In genomic region chr7:128544566-128545262, GRCm38 (mm10) we compare ENCODE assay signal across 29 mouse cellular contexts. TPM values are rescaled to one million over a fixed set of nuclear protein-coding genes. Genes with fewer than 3 reads are reported as not detected.
A peak's percentile ranks its signal among the peaks of the same experiment; 100 is the strongest.
DNase-seq lines count a peak whose midpoint lies in the region; ATAC-seq and TF ChIP-seq lines count a peak whose summit lies in the region.
"Had no signal": no experiment of that assay in that cellular context is flagged by ENCODE, and none has a peak within 500 bp of the region (broad histone marks: within the 10 kb centered on the region; RNA-seq: fewer than 3 reads in every experiment).

No protein-coding gene starts in this region.

- peak overlapping the region; percentile 99; the same call in 1 of the 2 replicates for H3K27ac ChIP-seq in gastrocnemius, adult 2 months
- 0 out of 2 replicates have a peak overlapping the region, but pooled peaks have one; percentile 44 for H3K27ac ChIP-seq in heart, embryonic 16.5 days (ENCODE audit: low read length)
- 0 out of 2 replicates have a peak overlapping the region, but pooled peaks have one; percentile 32 for H3K27ac ChIP-seq in midbrain, embryonic 13.5 days
- no peak overlapping the region for H3K27ac ChIP-seq in midbrain, embryonic 14.5 days (replicated peaks; ENCODE audit: low read depth, low read length)
- H3K27ac ChIP-seq: hindbrain, embryonic 13.5 days; kidney, embryonic 15.5 days; liver, embryonic 12.5 days; neural tube, embryonic 13.5 days; stomach, postnatal 0 days had no signal

- H3K4me3 ChIP-seq in gastrocnemius, adult 2 months, result no peak overlapping the region
- H3K4me3 ChIP-seq in heart, embryonic 16.5 days (ENCODE audit: low read length), result no peak overlapping the region
- no peak overlapping the region for H3K4me3 ChIP-seq in midbrain, embryonic 13.5 days (replicated peaks)
- no peak overlapping the region for H3K4me3 ChIP-seq in midbrain, embryonic 14.5 days (replicated peaks; ENCODE audit: low read depth, low read length)
- H3K4me3 ChIP-seq: erythroblast, embryonic 14.5 days; hindbrain, embryonic 13.5 days; kidney, embryonic 15.5 days; liver, embryonic 12.5 days; megakaryocyte, embryonic 14.5 days; neural tube, embryonic 13.5 days had no signal

- no peak for ATAC-seq in heart, embryonic 16.5 days (replicated peaks; ENCODE audit: extremely low read depth, insufficient read depth, low FRiP score)
- ATAC-seq in midbrain, embryonic 13.5 days, result no peak
- no peak for ATAC-seq in midbrain, embryonic 14.5 days (ENCODE audit: low FRiP score, low TSS enrichment)
- no peak for ATAC-seq in megakaryocyte progenitor cell, adult 5-6 weeks (replicated peaks; ENCODE audit: poor library complexity)
- ATAC-seq: intestine, embryonic 16.5 days; liver, embryonic 12.5 days; liver, postnatal 0 days; Patski had no signal

- WGBS in heart, embryonic 16.5 days, result 89% methylated on average over 7 of the region's 7 CpGs
- WGBS in midbrain, embryonic 13.5 days, result 83% methylated on average over 7 of the region's 7 CpGs
- WGBS in midbrain, embryonic 14.5 days, result 77% methylated on average over 7 of the region's 7 CpGs

- no peaks in the 10 kb centered on the region for H3K27me3 ChIP-seq in heart, embryonic 16.5 days (ENCODE audit: control insufficient read depth, insufficient read depth, low read length)
- no peaks in the 10 kb centered on the region for H3K27me3 ChIP-seq in midbrain, embryonic 13.5 days
- H3K27me3 ChIP-seq in midbrain, embryonic 14.5 days (ENCODE audit: control insufficient read depth, insufficient read depth, low read length), result no peaks in the 10 kb centered on the region
- H3K27me3 ChIP-seq: hindbrain, embryonic 13.5 days; kidney, embryonic 15.5 days; liver, embryonic 12.5 days; megakaryocyte, embryonic 14.5 days; neural tube, embryonic 13.5 days; Patski had no signal

- no peak overlapping the region for H3K4me2 ChIP-seq in heart, embryonic 16.5 days (ENCODE audit: low read depth, low read length)
- H3K4me2 ChIP-seq in midbrain, embryonic 13.5 days (replicated peaks), result no peak overlapping the region
- no peak overlapping the region for H3K4me2 ChIP-seq in midbrain, embryonic 14.5 days (ENCODE audit: low read length)
- H3K4me2 ChIP-seq: hindbrain, embryonic 13.5 days; kidney, embryonic 15.5 days; liver, embryonic 12.5 days; neural tube, embryonic 13.5 days had no signal

- DNase-seq in gastrocnemius, adult 2 months, result no peak
- no peak for DNase-seq in gastrocnemius, adult 18-20 months (ENCODE audit: low spot score)
- no peak for DNase-seq in heart, adult 9 months (ENCODE audit: low spot score in 2 of 2)
- no peak for DNase-seq in midbrain, embryonic 14.5 days
- DNase-seq: adrenal gland, postnatal 14 days; cerebellum, adult 2 months; cerebellum, postnatal 14 days; gastrocnemius, postnatal 25 days; heart, adult 18-20 months; heart, postnatal 14 days; layer of hippocampus, postnatal 36 days; left cerebral cortex, postnatal 4 days; liver, postnatal 0 days; lung, postnatal 36 days; right cerebral cortex, postnatal 4 days; thymus, adult 2 months; thymus, postnatal 36 days had no signal

- no peaks in the 10 kb centered on the region for H3K9me3 ChIP-seq in heart, embryonic 16.5 days (replicated peaks; ENCODE audit: control insufficient read depth, low read length)
- H3K9me3 ChIP-seq in midbrain, embryonic 13.5 days, result no peaks in the 10 kb centered on the region
- H3K9me3 ChIP-seq in midbrain, embryonic 14.5 days (ENCODE audit: control insufficient read depth, low read length), result no peaks in the 10 kb centered on the region
- H3K9me3 ChIP-seq: hindbrain, embryonic 13.5 days; kidney, embryonic 15.5 days; liver, embryonic 12.5 days; megakaryocyte, embryonic 14.5 days; neural tube, embryonic 13.5 days had no signal

- no peak for TF ChIP-seq CTCF in gastrocnemius, adult 2 months (IDR thresholded peaks at IDR 0.05)

- no peak overlapping the region for H3K9ac ChIP-seq in heart, embryonic 16.5 days (ENCODE audit: low read length)
- no peak overlapping the region for H3K9ac ChIP-seq in midbrain, embryonic 13.5 days (replicated peaks)
- H3K9ac ChIP-seq in midbrain, embryonic 14.5 days (replicated peaks; ENCODE audit: low read length), result no peak overlapping the region
- H3K9ac ChIP-seq: hindbrain, embryonic 13.5 days; kidney, embryonic 15.5 days; liver, embryonic 12.5 days; liver, postnatal 0 days; neural tube, embryonic 13.5 days had no signal

- peaks cover 64% of the 10 kb centered on the region for H3K36me3 ChIP-seq in heart, embryonic 16.5 days (ENCODE audit: control insufficient read depth, insufficient read depth)
- H3K36me3 ChIP-seq in midbrain, embryonic 13.5 days, result no peaks in the 10 kb centered on the region
- H3K36me3 ChIP-seq in midbrain, embryonic 14.5 days (ENCODE audit: control insufficient read depth, insufficient read depth, low read length), result no peaks in the 10 kb centered on the region
- H3K36me3 ChIP-seq: hindbrain, embryonic 13.5 days had no signal

- peaks cover 49% of the 10 kb centered on the region for H3K4me1 ChIP-seq in heart, embryonic 16.5 days (ENCODE audit: control insufficient read depth, insufficient read depth, low read length)
- H3K4me1 ChIP-seq in midbrain, embryonic 13.5 days (replicated peaks), result peaks cover 26% of the 10 kb centered on the region
- H3K4me1 ChIP-seq in midbrain, embryonic 14.5 days (ENCODE audit: control insufficient read depth, insufficient read depth, low read length), result peaks cover 12% of the 10 kb centered on the region
- H3K4me1 ChIP-seq: kidney, embryonic 15.5 days had no signal

- intact Hi-C loops in gastrocnemius, adult 2 months (cut with DNase I), result no loop called here

RNA-seq across cellular contexts. Expression of gene Bag3, which starts 21.3 kb away (rescaled TPM):
- total RNA-seq in gastrocnemius, adult 2 months (2021), result 100 to 1,000 TPM; 133 to 186 TPM
- total RNA-seq in gastrocnemius, adult 18-20 months (2021), result 100 to 1,000 TPM; 129 to 219 TPM
- polyA plus RNA-seq in heart, embryonic 16.5 days (2015; fragmentation: Nextera tagmentation; extraction: Ambion mirVana), result 22.7 and 25.9 TPM in 2 replicates
- 2.1 and 2.6 TPM in 2 replicates for polyA plus RNA-seq in midbrain, embryonic 13.5 days (2015; fragmentation: Nextera tagmentation; extraction: Ambion mirVana)
- 1.2 and 1.7 TPM in 2 replicates for polyA plus RNA-seq in midbrain, embryonic 14.5 days (2014; fragmentation: Nextera tagmentation; extraction: Ambion mirVana)
- 6.8 and 8.5 TPM in 2 replicates for total RNA-seq in megakaryocyte progenitor cell, adult 5-6 weeks (2015)
- total RNA-seq in megakaryocyte progenitor cell, adult 5-6 weeks (2017), result 6.2 and 6.4 TPM in 2 replicates

Comparison
In these comparisons a context has a peak if more than half of its experiments do, and no peak if none do; other contexts are left out.
1. RNA of gene Bag3, which starts 21.3 kb away (total RNA-seq): 129 to 219 TPM in gastrocnemius, adult 18-20 months and 133 to 186 TPM in gastrocnemius, adult 2 months; 6.2 to 8.5 TPM in megakaryocyte progenitor cell, adult 5-6 weeks; every median in the first group is over 10 times any median in the second.